Mouse (Mus musculus) megakaryocyte, embryonic 14.5 days (primary cell): Measurements from ENCODE around the gene Timm13. TPM values are rescaled to one million over a fixed set of nuclear protein-coding genes. Genes with fewer than 3 reads are reported as not detected.

Experiments used
- H3K27me3 ChIP-seq: replicated peaks from 2 replicates; pipeline ENCODE3; 2012; ENCODE audit warnings: inconsistent platforms
- H3K36me3 ChIP-seq: replicated peaks from 2 replicates; pipeline ENCODE3; 2012; ENCODE audit warnings: low read length, inconsistent platforms, mixed read lengths
- H3K4me1 ChIP-seq: 2 replicates; pipeline ENCODE4 v1.6.1; 2012; ENCODE audit warnings: inconsistent platforms
- H3K4me3 ChIP-seq: replicated peaks from 2 replicates; pipeline ENCODE3; 2012; ENCODE audit warnings: moderate library complexity, mild to moderate bottlenecking, inconsistent platforms
- H3K9me3 ChIP-seq: 2 replicates; pipeline ENCODE4 v1.6.1; 2012; ENCODE audit warnings: inconsistent platforms
- FLI1 ChIP-seq: IDR thresholded peaks from 2 replicates; pipeline ENCODE4 v1.6.1; 2012; ENCODE audit warnings: low read length, inconsistent platforms, mixed read lengths
- GATA1 ChIP-seq: IDR thresholded peaks from 3 replicates; pipeline ENCODE4 v1.6.1; 2012; ENCODE audit warnings: mixed read lengths, low read length, inconsistent platforms, borderline replicate concordance
- polyA plus RNA-seq: library from polyadenylated mRNA; stranded (reverse); fragments of >175 nt; gene quantifications from 2 replicates; pipeline ENCODE4 v1.2.3, GENCODE M21; 2012; ENCODE audit warnings: low replicate concordance; ENCODE audit not compliant: insufficient read depth

Timm13 gene
- polyA plus RNA-seq, 1 experiment = 345 TPM

DNA sequence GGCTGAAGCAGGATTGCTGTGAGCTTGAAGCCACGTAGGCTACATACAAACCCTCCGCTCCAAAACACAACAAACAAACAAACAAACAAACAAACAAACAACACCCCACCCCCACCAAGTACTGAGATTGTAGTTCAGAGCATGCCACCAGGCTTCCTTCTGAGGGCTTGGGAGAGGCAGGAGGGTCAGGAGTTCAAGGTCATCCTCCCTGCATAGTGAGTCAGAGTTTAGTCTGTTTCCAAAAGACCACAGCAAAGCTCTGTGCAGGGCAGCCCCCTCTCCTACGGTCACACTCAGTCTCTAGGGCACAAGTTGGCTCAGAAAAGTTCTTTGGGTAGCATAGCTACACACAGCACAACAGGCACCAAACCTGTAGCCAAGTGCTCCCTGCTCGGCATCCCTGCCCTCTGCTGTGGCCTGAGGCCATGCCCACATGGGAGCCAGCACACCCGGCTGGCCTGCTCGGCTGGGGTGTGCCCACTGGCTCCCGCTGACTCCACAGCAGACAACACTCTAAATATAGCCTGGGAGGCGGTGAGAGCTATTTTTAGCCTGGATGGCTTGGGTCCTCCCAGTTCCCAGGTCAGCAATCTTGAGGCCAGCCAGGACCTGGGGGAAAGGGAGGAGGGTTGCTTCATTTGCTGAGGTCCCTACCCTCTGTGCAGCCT lies 39.7 kb upstream of the Timm13 start:
- no peak for TF ChIP-seq GATA1
- no peak for TF ChIP-seq FLI1
- peak overlapping the region; percentile 89 for H3K4me3 ChIP-seq
- H3K27me3 ChIP-seq = peaks cover 63% of the 10 kb centered on the region

DNA sequence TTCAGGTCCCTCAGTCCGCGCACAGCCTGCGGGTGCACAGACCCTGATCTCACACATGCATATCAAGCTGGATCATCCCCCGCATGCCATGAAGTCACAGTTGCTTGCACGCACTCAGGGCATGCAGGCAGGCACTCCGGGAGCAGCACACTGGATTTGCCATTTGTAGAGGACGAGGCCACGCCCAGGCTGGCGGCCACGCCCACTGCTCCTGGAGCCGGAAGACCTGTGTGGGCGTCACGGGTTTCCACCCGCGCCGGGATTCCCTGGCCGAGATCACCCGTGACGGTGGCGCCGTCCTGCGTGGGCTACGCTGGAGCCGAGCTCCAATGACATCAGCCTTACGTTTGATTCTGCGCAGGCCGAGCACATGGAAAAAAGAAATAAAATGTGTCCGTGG lies 38.9 kb upstream of the Timm13 start:
- TF ChIP-seq FLI1 = no peak
- TF ChIP-seq GATA1 = no peak
- Histone ChIP-seq H3K27me3 (peaks cover 59% of the 10 kb centered on the region), H3K36me3 (no peaks in the 10 kb centered on the region), H3K4me1 (peaks cover 95% of the 10 kb centered on the region), H3K9me3 (no peaks in the 10 kb centered on the region), H3K4me3 (peak overlapping the region; percentile 89)

More for the DNA sequence above, 39.7 kb upstream of the Timm13 start:
- Histone ChIP-seq H3K4me1 (peaks cover 88% of the 10 kb centered on the region), H3K9me3 (no peaks in the 10 kb centered on the region), H3K36me3 (no peaks in the 10 kb centered on the region)

DNA sequence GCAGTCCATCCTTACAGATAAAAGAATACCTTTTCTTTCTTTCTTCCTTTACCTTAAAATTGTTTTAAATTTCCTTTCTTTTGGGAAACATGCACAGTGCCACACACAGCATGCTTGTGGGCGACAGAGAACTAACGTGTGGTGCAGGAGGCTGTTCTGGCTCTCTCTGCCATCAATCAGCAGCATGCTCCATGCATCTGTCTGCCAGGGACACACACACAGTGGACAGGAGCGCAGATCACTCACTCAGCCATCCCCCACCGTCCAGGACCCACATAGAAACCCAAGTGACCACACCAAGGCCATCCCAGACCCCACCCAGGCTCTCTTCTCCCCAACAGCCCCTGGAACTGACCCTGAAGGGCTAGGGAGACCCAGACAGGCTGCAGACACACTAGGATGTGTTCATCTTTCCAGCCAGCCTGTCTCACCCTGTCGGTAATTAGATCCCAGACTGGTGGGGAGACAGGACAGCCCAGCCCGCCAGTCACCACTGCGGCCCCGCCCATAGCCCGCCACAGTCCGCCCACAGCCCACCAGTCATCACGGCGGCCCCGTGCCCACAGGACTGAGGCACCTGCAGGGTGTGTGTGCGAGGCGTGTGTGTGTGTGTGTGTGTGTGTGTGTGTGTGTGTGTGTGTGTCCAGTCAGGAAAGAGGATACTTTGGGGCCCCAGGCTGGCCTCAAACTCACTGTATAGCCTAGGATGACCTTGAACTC lies 38.2 kb upstream of the Timm13 start:
- Histone ChIP-seq H3K9me3 (no peaks in the 10 kb centered on the region), H3K4me1 (peaks cover 98% of the 10 kb centered on the region), H3K36me3 (no peaks in the 10 kb centered on the region), H3K27me3 (peaks cover 58% of the 10 kb centered on the region), H3K4me3 (peak overlapping the region; percentile 89)
- TF ChIP-seq FLI1 (no peak), GATA1 (no peak)

DNA sequence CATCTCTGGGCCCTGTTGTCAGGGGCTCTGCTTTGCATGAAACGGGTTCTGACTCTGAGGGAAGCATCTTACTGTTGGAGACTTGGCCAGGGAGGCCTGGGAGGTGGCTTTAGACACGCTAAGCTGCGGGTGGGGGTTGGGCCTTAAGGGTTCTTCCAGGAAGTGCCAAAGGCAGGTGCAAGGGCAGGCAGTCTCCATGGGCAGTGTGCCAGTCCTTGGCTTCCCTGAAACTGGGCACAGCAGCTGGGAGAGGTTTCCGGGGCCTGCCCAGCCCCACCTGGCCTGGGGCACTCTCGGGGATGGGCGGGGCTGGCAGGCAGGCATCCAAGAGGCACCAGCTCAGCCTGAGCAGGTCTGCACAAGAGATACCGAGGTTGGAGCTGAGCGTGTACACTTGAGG lies 36.9 kb upstream of the Timm13 start:
- TF ChIP-seq FLI1 (no peak), GATA1 (no peak)
- no peaks in the 10 kb centered on the region for H3K36me3 ChIP-seq
- no peaks in the 10 kb centered on the region for H3K9me3 ChIP-seq
- peaks cover 54% of the 10 kb centered on the region for H3K27me3 ChIP-seq
- H3K4me1 ChIP-seq = peaks cover 99% of the 10 kb centered on the region
- H3K4me3 ChIP-seq = no peak overlapping the region

DNA sequence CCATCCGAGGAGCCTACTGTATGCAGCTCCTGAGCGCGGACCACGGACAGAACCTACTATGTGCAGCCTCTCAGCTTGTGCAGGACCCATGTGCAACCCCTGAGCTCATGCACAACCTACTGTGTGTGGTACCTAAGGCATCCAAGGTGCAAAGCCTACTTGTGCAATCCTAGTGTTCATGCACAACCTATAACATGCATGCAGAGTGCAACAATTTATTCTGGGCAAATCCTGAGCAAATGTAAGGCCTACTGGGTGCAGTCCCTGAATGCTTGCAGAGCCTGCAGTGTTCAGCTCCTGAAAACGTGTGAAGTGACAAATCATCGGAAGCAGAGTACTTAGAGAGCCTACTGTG lies 36.0 kb upstream of the Timm13 start:
- no peak for TF ChIP-seq GATA1
- TF ChIP-seq FLI1 = no peak
- Histone ChIP-seq H3K4me3 (peak overlapping the region; percentile 72), H3K4me1 (peaks cover 99% of the 10 kb centered on the region), H3K36me3 (peaks cover 2% of the 10 kb centered on the region), H3K27me3 (peaks cover 54% of the 10 kb centered on the region), H3K9me3 (no peaks in the 10 kb centered on the region)

DNA sequence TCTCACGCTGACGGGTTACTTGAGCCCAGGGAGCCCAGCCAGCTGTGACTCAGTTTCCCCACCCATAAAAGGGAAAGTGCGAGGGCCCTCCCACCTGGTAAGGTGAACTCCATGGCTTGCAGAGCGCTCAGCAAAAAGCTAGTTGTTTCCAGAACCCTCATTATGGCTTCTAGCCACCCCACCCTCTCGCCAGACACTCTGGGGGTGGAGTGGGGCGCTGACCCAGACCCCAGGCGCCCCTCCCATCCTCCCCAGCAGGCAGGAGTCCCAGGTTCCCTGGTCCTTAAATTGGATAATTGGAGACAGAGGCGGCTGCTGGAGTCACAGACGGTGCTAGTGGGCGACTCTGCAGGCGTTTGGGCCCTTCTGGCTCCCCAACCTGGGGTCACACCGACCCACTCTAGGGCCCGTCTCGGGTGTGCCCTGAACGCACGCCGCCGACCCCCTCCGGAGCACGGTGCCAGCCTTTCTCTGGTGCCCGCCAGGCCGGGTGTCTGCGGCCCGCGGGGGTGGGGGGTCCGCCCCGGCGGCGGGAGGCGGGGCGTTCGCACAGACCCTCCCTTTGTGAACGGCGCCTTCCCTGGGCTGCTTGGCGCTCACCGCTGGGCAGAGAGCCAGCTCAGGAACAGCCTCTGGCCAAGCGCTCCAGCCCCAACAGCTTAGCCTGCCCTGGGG lies 35.5 kb upstream of the Timm13 start:
- TF ChIP-seq FLI1 = no peak
- no peak for TF ChIP-seq GATA1
- peaks cover 7% of the 10 kb centered on the region for H3K36me3 ChIP-seq
- peak overlapping the region; percentile 72 for H3K4me3 ChIP-seq
- peaks cover 56% of the 10 kb centered on the region for H3K27me3 ChIP-seq
- no peaks in the 10 kb centered on the region for H3K9me3 ChIP-seq
- H3K4me1 ChIP-seq = peaks cover 99% of the 10 kb centered on the region

DNA sequence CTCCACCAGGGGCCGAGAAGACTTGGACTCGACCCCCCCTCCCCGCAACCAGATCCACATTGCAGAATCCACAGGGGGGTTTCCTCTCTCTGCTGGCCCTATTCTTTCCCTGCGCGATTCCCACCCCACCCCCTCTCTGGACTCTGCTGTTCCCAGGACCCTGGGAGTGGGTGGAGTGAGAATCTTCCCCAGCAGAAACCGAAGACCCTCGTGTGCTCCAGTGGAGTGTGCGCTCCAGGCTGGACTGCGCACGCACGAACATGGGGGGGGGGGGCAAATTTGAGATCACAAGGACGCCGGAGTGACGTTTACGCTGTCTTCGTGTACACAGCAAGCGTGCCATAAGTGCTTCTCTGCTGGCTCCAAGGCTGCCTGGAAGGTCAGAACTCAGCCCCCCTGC lies 34.9 kb upstream of the Timm13 start:
- Histone ChIP-seq H3K36me3 (peaks cover 11% of the 10 kb centered on the region), H3K27me3 (peaks cover 58% of the 10 kb centered on the region), H3K4me3 (peak overlapping the region; percentile 64), H3K9me3 (no peaks in the 10 kb centered on the region), H3K4me1 (peaks cover 99% of the 10 kb centered on the region)
- TF ChIP-seq GATA1 (no peak), FLI1 (no peak)

DNA sequence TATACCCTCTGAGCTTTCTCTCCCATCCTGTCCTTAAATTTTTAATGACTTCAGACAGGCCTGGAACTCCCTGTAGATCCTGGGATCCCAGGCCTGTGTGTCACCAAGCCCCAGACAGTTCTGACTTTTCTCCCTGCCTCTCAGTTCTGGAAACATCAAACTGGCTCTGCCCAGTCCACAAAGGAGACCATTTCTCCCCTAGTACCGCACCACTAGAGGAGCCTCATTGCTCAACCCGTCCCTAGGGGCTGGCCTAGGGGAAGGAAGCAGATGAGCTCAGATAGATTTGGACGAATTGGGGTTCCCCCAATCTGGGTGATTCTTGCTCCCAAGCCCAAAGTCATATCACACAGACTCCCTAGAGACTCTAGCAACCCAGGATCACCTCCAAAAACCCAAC lies 34.5 kb upstream of the Timm13 start:
- peaks cover 99% of the 10 kb centered on the region for H3K4me1 ChIP-seq
- peaks cover 12% of the 10 kb centered on the region for H3K36me3 ChIP-seq
- no peaks in the 10 kb centered on the region for H3K9me3 ChIP-seq
- H3K27me3 ChIP-seq = peaks cover 58% of the 10 kb centered on the region
- H3K4me3 ChIP-seq = peak overlapping the region; percentile 30
- TF ChIP-seq GATA1 (no peak), FLI1 (no peak)

DNA sequence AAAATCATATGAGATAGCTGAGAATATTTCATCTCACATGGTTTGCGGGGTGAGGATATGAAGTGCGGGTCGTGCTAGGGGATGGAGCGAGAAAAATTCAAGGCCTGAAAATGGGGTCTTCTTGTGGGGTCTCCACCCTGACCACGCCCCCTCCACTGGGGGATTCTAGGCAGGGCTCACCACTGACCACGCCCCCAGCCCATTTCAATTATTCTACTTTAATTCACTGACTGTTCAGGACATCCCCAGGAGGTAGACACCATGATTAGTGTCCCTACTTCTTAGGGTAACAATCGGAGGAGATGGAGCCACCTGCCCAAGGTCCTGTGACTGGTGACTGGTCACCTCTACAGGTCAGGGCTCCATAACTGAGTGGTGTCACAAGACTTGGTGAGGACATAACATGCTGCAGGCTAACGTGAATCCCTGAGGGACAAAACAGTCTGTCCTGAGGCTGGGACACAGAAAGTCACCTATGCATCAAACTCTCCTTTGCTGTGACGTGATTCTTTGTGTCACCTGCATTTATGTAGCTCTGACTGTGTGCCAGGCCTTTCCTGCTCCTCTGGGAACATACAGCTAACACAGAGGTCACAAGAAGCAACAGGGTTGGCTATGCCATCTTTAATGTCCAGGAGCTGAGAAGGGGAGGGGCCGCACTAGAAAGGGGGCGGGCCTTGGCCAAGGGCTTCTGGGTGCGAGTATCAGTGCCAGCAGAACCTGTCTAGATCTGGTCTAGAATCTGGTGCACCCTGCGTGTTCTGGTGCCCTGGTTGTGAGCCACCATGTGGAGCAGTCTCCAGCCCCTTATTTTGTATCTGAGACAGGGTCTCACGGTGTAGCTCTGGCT lies 33.6 kb upstream of the Timm13 start:
- Histone ChIP-seq H3K36me3 (peaks cover 12% of the 10 kb centered on the region), H3K4me3 (peak overlapping the region; percentile 46), H3K27me3 (peaks cover 54% of the 10 kb centered on the region), H3K4me1 (peaks cover 94% of the 10 kb centered on the region), H3K9me3 (no peaks in the 10 kb centered on the region)
- TF ChIP-seq GATA1 (no peak), FLI1 (no peak)
